35 mouse cellular contexts compared by ENCODE assay signal in the genomic region with DNA sequence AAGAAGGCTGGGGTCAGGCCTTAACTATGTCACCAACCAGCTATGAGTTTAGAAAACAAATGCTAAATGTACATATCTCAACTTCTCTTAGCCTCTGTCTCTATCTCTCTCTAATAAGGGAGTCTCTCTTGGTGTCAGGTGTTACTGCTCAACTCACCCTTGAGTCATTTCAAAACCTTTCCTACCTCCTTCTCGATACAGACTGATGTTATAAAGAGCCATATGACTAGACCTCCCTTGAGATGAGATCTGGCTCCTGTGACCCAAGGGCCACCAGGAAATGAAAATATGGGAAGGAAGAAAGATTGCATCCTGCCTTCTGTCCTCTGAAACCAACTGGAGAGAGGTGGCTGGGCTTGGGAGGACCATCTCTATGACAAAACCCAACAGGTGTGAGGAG.
"Had no signal": no experiment of that assay in that cellular context is flagged by ENCODE, and none has a peak within 500 bp of the region (broad histone marks: within the 10 kb centered on the region; RNA-seq: fewer than 3 reads in every experiment).

No protein-coding gene starts in this region.

- H3K9me3 ChIP-seq: heart, embryonic 12.5 days; heart, embryonic 13.5 days; heart, embryonic 15.5 days; hindbrain, embryonic 10.5 days; hindbrain, embryonic 12.5 days; hindbrain, embryonic 13.5 days; hindbrain, embryonic 15.5 days; intestine, embryonic 15.5 days; kidney, embryonic 15.5 days had no signal

- H3K9ac ChIP-seq: heart, embryonic 12.5 days; heart, embryonic 13.5 days; heart, embryonic 15.5 days; hindbrain, embryonic 12.5 days; hindbrain, embryonic 13.5 days; hindbrain, embryonic 14.5 days; hindbrain, embryonic 15.5 days; intestine, embryonic 15.5 days; kidney, embryonic 15.5 days had no signal

- H3K27ac ChIP-seq: heart, embryonic 13.5 days; heart, embryonic 15.5 days; hindbrain, embryonic 10.5 days; hindbrain, embryonic 12.5 days; hindbrain, embryonic 13.5 days; hindbrain, embryonic 14.5 days; hindbrain, embryonic 15.5 days; hindbrain, postnatal 0 days; intestine, embryonic 15.5 days; kidney, embryonic 15.5 days; kidney, postnatal 0 days; layer of hippocampus, adult 2 months; left cerebral cortex, adult 2 months had no signal

- H3K4me3 ChIP-seq: heart, embryonic 12.5 days; heart, embryonic 13.5 days; heart, embryonic 15.5 days; hindbrain, embryonic 10.5 days; hindbrain, embryonic 12.5 days; hindbrain, embryonic 13.5 days; hindbrain, embryonic 15.5 days; intestine, embryonic 15.5 days; kidney, embryonic 15.5 days; layer of hippocampus, adult 2 months; left cerebral cortex, adult 2 months had no signal

- H3K4me1 ChIP-seq: heart, embryonic 12.5 days; heart, embryonic 13.5 days; heart, embryonic 15.5 days; hindbrain, embryonic 10.5 days; hindbrain, embryonic 12.5 days; hindbrain, embryonic 13.5 days; hindbrain, embryonic 15.5 days; intestine, embryonic 15.5 days; kidney, embryonic 15.5 days had no signal

- H3K36me3 ChIP-seq: heart, embryonic 12.5 days; heart, embryonic 13.5 days; heart, embryonic 15.5 days; hindbrain, embryonic 10.5 days; hindbrain, embryonic 12.5 days; hindbrain, embryonic 13.5 days; hindbrain, embryonic 15.5 days; intestine, embryonic 15.5 days; kidney, embryonic 15.5 days had no signal

- ATAC-seq: hindbrain, embryonic 16.5 days; hindbrain, postnatal 0 days; inflammation-experienced regulatory T-cells, adult 6 months; intestine, embryonic 15.5 days; intestine, embryonic 16.5 days; intestine, postnatal 0 days had no signal

- H3K4me2 ChIP-seq: heart, embryonic 11.5 days; heart, embryonic 12.5 days; heart, embryonic 13.5 days; heart, embryonic 15.5 days; hindbrain, embryonic 12.5 days; hindbrain, embryonic 13.5 days; hindbrain, embryonic 14.5 days; hindbrain, embryonic 15.5 days; intestine, embryonic 15.5 days; kidney, embryonic 15.5 days had no signal

- H3K27me3 ChIP-seq: heart, embryonic 12.5 days; heart, embryonic 13.5 days; heart, embryonic 15.5 days; hindbrain, embryonic 12.5 days; hindbrain, embryonic 13.5 days; hindbrain, embryonic 15.5 days; intestine, embryonic 15.5 days; kidney, embryonic 15.5 days had no signal

- DNase-seq: heart, postnatal 10 days; heart, postnatal 14 days; heart, postnatal 36 days; heart, postnatal 4 days; kidney, adult 11 months; kidney, adult 18-20 months; kidney, adult 2 months; kidney, adult 8-10 months; kidney, adult 9 months; kidney, postnatal 10 days; kidney, postnatal 14 days; kidney, postnatal 25 days; kidney, postnatal 36 days; kidney, postnatal 4 days; layer of hippocampus, adult 9-11 months; layer of hippocampus, postnatal 36 days had no signal
